Mouse (Mus musculus): ENCODE results near the gene Gm20388.

Gene Gm20388

DNA sequence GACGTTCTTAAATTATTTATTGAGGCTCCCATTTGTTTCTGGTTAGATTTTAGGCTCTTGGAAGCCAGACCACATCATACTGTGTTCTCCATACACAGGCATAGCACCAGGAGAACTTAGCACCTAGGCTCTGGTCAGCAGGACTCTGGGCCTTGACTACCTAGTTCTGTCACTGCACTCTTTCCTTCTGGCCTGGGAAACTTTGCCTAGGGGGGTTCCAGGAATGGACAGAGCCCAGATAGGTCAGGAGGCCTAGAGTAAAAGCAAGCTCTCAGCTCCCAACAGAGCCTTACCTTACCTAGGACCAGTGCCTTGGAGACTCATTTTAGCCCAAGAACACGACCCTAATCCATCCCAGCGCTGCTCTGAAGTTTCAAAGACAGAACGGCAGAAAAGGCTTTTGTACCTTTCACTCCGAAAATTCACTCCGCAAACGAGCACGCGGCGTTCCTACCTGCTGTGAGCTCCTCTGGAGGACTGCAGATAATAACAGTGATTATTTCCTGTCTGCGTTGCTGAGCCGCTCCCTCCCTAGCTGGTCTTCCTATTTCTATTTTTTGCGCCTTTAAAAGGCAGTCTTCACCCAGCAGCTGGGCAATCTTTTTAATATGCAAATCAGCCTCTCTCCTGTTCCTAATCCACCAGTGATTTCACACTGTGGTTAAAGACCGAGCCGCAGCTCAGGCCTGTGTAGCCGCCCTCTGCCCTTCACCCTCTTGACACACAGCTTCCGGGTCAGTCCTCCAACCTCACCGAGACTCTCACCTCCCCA is 3843.1 kb downstream of the Gm20388 start:
- DNase-seq (ENCODE audit: low spot score in 2 of 2): no peak

DNA sequence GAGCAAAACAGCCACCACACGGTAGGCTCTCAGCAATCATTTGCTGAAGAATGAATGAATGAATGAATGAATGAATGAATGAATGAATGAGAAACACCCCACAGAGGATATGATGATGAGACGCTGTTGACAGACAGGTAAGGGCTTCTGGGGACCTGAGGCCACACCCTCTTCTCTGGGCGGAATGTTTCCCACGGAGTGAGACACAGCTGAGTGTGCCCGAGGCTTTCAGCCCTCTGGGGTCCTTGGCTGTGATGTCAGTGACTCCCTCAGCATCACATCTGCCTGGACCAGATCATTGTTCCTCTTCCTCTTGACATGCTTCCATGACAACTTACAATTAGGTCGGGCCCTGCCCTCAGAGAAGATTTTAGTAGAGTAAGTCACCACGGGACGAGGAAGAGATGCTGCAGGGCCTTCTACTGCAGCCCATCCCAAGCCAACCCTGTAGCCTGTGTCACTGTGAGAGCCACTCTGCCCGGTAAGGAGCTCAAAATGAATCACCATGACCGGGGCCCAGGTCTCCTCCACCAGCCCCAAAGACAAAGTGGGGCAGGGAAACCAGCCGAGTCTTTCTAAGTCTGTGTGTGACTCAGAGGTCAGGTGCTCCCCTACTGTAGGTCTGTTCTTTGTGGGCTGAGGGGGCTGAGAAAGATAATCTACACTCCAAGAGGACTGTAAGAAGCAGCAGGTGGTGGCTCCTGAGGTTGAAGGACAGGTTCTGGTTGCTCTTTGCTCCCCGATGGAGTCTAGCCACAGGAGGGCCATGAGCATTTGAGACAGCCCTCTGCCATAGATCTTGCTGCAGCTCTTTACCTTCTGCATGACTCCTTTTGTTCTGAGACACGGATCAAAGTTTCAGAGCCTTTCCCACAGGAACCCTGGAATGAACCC is 3844.1 kb downstream of the Gm20388 start:
- no peak for DNase-seq (ENCODE audit: low spot score in 2 of 2)

DNA sequence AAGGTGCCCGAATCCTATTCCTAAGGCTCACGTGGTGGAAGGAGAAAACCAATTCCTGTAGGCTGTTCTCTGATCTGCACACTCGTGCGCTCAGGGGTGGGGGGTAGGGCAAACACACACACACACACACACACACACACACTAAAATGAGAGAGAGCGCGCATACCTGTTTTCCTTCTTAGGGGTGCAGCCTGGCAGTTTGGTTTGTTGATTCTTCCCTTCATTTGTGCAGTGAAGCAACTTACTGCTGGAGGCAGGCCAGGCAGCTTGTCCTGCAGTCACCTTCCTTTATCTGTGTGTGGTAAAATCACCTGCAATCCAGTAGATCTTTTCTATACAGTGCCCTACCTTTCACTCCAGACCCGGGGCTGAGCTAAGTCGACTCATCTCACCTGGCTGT is 3846.3 kb downstream of the Gm20388 start:
- DNase-seq (ENCODE audit: low spot score in 2 of 2): no peak

DNA sequence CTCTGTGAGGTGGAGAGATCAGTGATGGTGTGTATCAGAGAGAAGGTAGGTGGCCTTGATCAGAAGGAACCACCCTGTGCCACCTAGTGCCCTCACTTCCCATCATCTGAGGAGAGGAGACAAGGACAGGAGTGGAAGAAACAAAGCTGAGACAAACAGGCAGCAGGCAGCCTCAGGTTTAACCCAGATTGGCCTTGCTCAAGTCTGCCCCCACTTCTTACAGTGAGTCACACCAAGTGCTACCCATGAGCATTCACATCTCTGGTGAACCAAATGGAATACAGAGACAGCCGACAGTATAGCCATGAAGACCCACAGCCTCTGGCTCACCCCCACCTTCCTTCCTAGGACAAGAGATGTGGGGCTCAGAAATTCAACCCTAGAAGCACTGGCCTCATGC is 3848.3 kb downstream of the Gm20388 start:
- DNase-seq (ENCODE audit: low spot score in 2 of 2): no peak

DNA sequence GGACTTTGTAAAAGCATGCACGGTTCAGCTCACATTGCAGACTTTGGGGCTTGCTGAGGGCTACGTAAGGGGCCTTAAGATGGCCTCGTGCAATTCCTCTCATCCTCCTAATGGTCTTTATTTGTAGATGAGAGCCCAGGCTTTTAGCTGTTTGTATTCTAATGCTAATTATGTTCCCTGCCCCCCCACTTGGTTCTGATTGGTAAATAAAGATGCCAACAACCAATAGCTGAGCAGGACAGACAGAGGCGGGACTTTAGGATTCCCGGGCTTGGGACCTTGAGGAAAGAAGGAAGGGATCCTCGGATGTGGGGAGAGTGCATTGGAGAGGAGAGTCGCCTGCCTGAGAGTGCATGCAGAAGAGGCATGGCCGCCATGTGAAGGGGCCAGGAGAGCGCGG is 3849.3 kb downstream of the Gm20388 start:
- DNase-seq (ENCODE audit: low spot score in 2 of 2): no peak

DNA sequence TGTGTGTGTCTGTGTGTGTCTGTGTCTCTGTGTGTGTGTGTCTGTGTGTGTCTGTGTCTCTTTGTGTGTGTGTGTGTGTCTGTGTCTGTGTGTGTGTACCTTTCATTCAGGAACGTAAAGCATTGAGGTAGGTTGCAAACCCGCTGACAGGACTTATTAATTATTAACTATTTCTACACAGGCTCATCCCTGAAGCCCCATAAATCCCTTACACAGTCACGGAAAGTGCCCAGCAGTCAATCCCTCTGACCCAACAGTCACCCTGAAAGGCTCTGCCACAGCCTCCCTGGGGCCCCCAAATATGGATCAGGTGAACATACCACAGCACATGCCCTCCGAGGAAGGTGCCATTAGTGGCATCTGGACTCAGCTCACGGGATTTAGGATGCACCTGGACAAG is 3849.9 kb downstream of the Gm20388 start:
- DNase-seq (ENCODE audit: low spot score in 2 of 2): no peak

DNA sequence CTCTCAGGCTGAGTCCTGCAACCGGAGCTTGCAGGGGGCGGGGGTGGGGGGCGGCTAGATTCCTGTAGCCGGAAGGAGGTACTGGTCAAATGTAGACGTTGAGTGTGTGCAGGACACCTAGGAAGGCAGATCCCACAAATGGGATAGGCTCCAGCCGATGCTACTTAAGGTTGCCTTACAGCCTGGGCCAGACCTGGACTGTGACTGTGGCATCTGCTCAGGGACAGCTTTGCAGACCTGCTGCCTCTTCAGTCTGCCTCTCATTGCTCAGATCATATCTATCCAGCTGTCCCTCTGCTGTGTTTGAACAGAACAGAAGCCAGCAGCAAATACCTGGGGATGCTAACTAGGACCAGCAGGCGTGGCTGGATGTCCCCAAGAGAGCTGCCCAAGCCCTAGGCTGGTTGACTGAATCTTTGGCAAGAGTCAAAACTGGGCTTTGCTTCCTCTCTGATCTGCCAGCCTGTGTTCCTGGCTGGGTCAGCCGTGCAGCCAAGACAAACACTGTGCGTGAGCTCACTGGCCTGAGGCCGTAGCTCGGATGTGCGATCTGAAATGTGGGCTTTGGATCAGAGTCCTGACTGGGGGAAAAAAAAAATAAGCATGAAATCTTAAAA is 3850.7 kb downstream of the Gm20388 start:
- DNase-seq (ENCODE audit: low spot score in 2 of 2): no peak

DNA sequence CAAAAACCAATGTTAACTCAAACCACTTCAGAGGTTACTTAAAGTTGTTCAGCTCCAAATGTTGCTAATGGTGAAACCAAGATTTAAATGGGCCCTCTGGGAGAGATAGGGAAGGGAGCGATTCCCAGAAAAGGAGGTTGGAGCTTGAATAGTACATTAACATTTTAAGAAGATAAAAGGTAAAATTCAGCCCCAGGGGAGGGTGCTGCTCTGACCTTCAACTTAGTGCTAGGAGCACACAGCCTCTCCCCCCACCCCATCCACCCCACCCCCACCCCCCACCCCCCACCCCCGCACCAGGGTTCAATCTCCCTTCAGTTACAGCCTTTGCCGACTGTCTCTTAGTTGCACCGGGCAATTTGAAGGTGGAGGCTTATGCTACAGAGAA is 3851.2 kb downstream of the Gm20388 start:
- no peak for DNase-seq (ENCODE audit: low spot score in 2 of 2)

DNA sequence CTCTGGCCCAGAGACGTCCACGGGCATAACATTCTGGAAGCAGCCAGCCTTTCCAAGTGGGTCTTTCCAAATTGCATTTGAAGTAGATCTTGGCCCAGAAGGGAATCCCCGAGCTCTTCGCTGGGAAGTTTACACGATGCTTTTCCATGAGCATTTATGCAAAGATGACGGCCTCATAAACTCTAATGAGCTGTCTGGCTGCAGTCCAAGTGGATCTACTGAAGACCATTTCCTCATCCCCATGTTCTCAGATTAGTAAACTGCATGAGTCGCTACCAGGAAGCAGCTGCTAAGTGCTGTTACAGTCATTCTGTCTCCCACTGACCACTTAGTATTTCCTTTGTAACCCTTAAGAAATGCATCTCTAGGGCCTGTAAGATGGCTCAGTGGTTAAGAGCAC is 3852.7 kb downstream of the Gm20388 start:
- DNase-seq (ENCODE audit: low spot score in 2 of 2): no peak

DNA sequence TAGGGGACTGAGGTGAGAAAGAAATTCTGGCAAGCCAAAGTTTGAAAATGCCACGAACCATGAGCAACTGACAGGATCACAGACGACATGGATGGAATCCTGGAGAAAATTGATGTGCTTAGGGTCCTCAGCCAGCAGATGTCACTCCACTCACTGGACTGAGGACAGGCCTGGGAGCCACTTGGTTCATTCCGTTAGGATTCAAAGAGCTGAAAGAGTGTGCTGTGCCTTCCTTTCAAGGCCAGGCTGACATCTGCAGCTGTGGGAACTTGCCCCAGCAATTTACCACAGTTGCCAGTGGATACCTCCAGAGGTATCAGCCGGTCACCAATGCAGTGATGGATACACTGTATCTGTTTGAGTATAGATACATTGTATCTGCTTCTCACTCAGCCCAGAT is 3854.0 kb downstream of the Gm20388 start:
- peak in 1 of 2 experiments; percentile 51 for DNase-seq (ENCODE audit: low spot score in 2 of 2)

DNA sequence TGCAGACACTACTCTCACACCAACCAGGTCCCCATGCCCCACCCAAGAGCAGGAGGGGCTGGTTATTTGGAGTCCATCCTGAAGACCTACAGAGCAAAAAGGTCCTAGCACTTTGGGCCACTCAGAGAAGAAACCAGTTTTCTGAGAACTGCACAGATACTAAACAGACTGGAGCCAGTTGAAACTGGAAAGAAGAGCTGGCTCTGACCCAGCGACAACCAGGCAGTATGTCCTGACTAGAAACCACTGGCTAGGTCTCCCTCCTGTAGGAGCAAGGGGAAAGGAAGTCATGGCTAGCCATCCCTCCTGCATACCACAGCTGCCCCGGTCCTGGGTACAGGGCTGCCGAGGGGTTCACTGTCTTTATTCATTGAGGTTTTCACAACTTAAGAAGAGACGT is 3855.9 kb downstream of the Gm20388 start:
- no peak for DNase-seq (ENCODE audit: low spot score in 2 of 2)

DNA sequence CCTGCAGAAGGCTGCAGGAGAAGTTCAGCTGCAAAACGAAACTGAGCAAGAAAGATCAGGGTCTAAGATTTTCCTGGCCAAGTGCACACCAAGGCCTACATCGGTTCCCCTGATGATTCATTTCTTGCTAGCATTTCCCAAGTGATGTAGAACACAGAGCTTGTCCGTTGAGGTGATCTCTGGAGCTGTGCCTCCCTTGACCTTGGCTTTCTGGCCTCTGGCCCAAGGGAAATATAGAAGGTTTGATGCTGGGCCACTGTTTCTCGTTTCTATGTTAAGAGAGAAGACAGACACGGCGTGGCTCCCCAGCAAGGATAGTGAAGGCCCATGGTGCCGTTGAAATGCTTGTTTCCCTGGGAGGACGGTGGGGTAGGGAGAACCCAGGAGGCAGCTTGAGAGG is 3857.2 kb downstream of the Gm20388 start:
- DNase-seq (ENCODE audit: low spot score in 2 of 2): no peak

DNA sequence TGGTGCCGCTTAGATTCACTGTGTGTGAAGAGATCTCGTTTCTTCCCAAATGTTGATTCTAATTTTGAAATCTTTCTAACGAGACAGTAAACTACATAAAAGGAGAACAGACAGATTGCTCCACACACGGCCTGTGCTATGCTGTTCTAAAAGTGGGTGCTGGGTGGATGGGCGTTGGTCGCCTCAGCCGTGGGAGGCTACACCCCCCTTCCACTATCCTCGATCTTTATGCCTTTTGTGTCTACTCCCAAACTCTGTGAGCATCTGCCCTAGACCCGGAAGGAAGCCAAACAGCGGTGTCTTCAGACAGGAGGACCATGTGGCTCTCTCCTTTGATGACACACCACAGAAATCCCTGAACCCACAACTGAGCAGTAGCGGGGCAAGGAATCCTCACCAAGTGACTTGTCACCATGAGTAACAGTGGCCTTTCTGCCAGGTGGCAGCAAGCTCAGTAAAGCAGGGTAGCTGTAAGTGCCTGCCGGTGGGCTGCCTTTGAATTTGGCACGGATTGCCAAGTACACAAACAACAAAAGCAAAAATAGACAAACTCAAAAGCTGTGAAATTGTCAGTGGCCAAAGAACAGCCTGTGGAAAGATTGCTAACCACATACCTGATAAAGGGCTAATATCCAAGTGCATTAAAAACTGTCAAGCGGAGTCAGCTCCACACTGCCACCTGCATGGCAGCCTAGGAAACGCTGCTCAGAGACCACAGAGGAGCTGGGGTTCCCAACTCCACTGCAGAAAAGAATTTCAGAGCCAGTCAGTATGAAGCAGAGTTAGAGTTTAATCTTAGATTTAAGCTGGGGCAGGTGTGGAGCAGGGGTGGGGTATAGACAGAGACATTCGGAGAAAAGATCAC is 3858.1 kb downstream of the Gm20388 start:
- DNase-seq (ENCODE audit: low spot score in 2 of 2): peak in 1 of 2 experiments; percentile 65

DNA sequence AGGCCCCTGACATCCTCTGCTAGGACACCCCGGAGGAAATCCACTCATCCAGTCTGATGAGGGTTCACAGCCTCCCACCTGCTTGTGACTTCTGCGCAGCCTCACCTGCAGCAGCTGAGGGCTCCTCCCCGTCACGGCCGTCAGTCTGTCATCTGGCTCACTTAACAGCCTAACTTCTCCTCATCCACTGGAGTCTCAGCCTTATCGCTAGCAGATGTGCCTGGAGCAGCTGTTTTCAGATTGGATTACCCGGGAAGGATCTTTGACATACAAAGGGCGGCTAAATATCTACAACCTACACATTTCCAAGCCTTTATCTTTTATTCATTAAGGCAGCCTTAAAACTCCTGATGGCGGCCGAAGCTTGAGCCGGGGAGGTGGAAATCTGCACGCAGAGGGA is 3862.8 kb downstream of the Gm20388 start:
- DNase-seq (ENCODE audit: low spot score in 2 of 2): no peak

DNA sequence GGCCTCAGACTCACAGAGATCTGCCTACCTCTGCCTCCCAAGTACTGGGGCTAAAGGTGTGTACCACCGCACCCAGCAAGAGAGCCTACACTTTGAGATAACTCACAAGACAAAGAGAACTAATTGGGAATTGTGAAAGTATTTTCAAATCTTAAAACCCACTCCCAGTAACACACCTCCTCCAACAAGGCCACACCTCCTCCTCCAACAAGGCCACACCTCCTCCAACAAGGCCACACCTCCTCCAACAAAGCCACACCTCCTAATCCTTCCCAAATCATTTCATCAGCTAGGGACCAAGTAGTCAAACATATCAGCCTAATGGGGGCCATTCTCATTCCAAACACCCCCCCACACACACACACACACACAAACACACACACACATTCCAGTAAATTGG is 3863.8 kb downstream of the Gm20388 start:
- no peak for DNase-seq (ENCODE audit: low spot score in 2 of 2)

DNA sequence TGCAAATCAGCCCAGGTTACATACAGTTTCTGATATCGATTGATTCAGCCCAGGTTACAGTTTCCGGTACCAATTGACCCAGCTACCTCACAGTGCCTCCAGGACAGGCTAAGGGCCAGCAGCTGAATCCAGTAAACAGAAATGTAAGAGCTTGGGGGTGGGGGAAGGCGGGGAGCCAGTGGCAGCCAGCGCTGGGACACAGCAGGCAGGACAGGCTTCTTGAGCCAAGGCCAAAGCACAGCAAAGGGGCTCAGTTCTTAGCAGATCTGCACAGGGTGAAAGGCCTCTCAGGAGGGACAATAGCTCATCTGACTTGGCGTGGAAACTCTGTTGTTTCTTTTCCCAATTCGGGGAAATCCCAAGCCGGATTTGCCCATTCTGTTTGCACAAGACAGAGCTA is 3866.7 kb downstream of the Gm20388 start:
- peak in 1 of 2 experiments; percentile 56 for DNase-seq (ENCODE audit: low spot score in 2 of 2)

DNA sequence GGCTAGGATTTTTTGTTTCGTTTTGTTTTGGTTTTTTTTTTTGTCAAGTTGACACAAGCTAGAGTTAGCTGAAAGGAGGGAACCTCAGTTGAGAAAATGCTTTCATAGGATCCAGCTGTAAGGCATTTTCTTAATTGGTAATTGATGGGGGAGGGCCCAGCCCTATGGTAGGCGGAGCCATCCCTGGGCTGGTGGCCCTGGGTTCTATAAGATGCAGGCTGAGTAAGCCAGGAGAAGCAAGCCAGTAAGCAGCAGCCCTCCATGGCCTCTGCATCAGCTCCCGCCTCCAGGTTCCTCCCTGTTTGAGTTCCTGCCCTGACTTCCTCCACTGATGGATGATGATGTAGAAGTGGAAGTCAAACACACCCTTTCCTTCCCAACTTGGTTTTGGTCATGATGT is 3869.8 kb downstream of the Gm20388 start:
- DNase-seq (ENCODE audit: low spot score in 2 of 2): no peak

DNA sequence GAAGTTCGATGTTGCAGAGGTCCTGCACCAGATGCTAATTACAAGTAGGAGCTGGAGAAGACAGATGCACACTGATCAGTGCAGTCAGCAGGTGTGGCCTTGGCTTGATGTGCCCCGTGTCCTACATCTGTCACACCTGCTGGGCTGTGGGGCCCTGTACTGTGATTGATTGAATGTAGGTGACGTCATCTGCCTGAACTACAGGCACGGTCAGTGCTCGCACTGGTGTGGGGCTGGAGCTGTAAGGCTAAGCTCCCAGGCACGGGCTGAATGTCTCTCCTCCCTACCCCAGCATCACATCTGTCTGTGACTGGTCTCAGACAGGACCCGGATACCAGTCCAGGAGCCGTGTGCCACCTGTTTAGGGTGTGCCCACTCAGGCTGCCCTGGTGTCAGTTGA is 3870.6 kb downstream of the Gm20388 start:
- DNase-seq (ENCODE audit: low spot score in 2 of 2): no peak

DNA sequence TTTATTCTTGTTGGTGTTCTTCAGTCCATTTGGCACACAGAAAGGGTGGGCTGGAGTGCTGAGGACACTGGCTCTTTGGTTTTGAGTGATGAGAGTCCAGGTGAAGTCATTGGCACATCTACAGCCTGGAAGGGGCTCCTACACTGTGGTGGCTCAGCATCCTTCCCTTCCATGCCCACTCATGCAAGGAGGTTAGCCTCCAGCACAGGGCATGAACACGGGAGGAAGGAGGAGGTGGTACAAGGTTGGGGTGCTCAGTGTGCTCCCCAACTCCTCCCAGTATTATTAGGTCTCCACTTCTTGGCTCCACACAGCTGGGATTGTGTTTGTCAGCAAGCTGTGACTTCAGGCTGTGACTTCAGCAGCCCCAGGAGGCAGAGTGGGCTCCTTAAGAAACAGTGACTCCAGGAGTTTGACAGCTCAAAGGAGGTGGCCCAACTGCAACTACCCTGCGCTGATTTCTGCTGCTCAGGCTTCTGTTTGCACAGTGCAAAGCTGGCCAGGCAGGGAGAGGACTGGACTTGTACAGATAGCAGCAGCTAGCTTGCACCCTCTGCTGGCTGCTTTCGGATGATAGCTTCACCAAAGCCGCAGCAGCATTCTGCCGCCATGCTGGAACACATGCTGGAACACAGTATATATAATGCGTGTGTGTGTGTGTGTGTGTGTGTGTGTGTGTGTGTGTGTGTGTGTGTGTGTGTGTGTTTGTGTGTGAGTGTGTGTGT is 3873.0 kb downstream of the Gm20388 start:
- peak; percentile 42 to 90 for DNase-seq (ENCODE audit: low spot score in 2 of 2)

DNA sequence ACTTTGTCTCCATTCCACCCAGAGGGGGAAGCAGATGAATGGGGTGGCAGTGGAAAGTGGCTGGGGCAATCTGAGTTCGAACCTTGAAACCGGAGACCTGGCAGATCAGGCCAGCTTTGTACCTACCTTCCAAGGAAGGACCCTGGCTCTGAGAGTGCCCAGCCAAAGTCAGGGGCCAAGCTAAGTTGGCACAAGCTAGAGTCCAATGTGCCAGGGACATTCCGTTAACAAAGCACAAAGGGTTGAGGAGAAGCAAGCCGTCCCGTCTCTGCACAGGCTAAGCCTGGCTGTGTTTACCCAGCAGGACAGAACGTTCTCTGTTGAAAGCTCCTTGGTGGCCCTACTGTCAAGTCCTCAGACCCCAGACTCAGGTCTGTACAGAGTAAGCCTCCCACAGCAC is 3875.5 kb downstream of the Gm20388 start:
- peak in 1 of 2 experiments; percentile 55 for DNase-seq (ENCODE audit: low spot score in 2 of 2)

DNA sequence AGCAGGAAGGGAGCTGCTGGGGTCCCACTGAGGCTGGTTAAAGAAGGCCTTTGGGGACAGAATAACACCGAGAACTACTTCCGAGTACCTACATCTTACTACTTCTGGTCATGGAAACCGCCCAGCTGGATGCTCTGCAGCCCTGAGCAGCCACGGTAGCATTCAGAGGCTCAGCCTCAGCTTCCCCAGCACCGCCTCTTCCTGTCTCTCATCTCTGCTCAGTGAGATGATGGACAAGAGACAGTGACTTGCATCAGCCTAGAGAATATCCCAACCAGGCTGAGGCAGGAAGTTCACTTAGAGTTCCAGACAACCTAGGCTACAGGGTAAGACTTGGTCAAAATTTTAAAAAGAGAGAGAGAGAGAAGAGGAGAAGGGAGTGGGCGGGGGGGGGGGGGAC is 3876.0 kb downstream of the Gm20388 start:
- no peak for DNase-seq (ENCODE audit: low spot score in 2 of 2)

Data from left cerebral cortex, adult 9 months (tissue).